Mouse (Mus musculus) monocyte, adult 5-6 weeks (primary cell): ENCODE results near the gene Adamtsl5. TPM values are rescaled to one million over a fixed set of nuclear protein-coding genes. Genes with fewer than 3 reads are reported as not detected.
"Not testable (repeated sequence)": the region's sequence is repeated elsewhere in the genome, so short reads cannot be mapped to it uniquely, and the experiment has no call there.

ENCODE experiments used
- ATAC-seq: fragments of 153-309, 156-312 bp; replicated peaks from 2 replicates; pipeline ENCODE4 v1.8.0; 2017; ENCODE audit warnings: mild to moderate bottlenecking; ENCODE audit not compliant: low TSS enrichment, insufficient number of reproducible peaks, severe bottlenecking, poor library complexity, low FRiP score
- total RNA-seq: library from RNA; stranded (forward); fragments of 200-1000, 200-491, 200-594 nt; gene quantifications from 3 replicates; pipeline ENCODE4 v1.2.3, GENCODE M21; 2017

Gene Adamtsl5
- total RNA-seq, 1 experiment from 2014 or later, result not detected

DNA sequence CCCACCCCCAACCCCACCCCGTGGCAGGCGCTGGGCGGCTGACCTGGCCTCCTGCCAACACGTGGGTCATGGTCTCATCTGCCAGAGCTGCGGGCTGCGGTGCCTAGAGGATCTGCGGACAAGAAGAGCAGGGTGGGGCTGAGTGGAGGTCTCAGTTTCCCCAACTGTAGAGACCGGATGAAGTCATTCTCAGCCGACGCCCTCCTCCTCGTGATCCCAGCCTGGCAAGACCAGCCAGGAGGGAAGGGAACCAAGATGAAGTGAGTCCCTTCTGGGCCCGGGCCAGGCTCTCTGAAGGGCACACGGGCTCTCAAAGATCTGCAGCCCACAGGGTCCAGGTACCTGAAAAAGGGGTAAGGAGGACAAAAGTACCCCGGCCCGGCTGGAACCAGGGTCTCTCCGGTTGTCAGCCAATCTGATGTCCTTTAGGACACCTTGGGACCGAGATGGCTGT, 671 bp downstream of the Adamtsl5 start:
- no peak for ATAC-seq

DNA sequence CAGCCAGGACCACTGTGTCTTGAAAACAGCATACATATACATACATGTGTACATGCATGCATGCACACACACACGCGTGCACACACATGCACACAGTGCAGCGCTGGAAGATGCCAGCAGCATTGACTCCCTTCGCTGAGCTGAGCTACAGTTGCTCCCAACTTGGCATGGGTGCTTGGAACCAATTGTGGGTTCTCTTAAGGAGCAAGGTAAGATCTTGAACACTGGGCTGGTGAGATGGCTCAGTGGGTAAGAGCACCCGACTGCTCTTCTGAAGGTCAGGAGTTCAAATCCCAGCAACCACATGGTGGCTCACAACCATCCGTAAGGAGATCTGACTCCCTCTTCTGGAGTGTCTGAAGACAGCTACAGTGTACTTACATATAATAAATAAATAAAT, 2.3 kb downstream of the Adamtsl5 start:
- not testable (repeated sequence) for ATAC-seq

DNA sequence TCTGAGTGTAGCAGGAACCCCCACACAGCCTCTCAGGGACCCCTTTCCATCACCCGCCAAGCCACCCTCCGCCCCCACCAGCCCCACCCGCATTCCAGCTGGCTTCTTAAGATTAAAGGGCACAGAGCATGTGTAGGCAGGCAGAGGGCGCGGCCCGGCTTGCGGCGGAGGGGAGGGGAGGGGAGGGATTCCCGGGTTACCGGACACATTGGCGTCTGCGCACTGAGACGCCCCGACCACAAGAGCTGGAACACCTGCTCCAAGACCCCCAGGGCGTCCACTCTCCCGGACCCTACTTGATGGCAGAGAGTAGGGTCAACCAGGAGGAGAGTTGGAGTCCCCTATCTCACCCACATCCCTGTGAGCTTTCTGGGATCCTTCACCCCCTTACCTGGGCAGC, 3.1 kb downstream of the Adamtsl5 start:
- no peak for ATAC-seq

DNA sequence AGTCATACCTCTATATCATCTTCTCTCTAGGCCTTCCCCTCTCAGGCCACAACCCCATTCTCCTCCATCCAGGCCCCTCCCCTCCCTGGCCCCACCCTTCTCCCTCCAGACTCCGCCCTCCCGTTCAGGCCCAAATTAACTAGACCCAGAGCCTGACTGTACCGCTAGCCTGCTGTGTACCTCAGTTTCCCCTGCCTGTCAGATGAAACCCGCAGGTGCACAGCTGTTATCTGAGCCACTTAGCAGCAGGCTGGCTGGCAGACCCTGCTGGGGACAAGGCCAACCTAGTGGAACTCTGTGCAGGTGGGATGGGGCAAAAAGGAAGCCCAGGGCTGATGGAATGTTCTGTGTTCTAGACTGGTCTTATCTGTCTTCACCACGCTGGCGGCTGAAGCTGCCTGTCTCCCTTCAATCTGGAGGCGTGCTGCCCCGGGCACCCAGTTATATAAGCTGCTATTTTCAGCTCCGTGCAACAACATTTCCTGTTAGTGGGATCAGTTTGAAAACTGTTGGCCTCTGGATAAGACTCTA, 4.0 kb downstream of the Adamtsl5 start:
- no peak for ATAC-seq

DNA sequence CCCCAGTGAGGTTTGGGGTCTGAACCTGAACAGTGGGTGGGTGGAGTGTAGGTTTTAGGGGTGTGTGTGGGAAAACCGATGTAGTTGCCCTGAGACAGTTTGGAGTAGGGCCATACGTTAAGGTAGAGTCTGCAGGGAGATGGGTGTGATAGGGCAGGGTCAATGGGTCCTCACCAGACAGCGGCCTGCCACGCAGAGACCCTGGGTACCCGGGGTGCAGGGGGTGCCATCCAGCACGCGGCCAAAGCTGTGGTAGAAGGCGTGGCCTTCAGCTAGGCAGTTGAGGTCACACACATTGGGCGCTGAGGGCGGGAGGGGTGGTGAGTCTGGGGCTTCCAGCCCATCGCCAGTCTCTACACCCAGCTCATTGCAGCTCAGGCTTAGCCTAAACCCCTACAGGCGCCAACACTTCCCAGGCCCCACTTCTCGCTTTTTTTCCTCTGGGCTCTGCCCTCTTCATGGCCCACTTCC, 4.8 kb downstream of the Adamtsl5 start:
- no peak for ATAC-seq

DNA sequence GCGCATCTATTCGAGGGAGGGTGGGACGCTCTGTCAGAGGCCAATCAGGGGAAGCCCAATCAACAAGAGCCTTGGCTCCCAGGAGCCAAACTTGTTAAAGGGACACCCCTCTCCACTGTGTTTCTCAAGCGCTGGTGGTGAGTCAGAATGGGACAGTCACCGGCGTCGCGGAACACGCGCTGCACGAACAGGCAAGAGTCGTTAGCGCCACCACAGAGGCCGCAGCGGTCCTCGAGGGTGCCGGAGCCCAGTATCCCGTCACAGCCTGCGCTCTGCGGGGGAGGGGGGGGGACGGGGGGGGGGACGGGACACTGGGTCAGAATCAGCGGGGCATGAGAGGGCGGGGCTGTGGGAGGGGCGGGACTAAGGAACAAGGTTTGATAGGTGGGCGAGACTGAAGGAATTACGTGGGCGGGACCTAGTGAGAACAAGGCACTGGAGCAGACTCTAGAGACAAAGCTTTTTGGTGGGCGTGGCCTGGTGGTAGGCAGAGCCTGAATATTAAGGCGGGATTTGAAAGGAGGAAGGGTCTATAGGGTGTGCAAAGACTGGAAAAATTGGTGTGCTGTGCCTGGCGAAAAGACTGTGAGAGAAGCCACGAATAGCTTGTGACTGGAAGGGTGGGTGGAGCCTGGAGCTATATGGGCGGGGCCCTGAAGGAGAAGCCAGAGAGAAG, 5.3 kb downstream of the Adamtsl5 start:
- peak; percentile 47 for ATAC-seq

DNA sequence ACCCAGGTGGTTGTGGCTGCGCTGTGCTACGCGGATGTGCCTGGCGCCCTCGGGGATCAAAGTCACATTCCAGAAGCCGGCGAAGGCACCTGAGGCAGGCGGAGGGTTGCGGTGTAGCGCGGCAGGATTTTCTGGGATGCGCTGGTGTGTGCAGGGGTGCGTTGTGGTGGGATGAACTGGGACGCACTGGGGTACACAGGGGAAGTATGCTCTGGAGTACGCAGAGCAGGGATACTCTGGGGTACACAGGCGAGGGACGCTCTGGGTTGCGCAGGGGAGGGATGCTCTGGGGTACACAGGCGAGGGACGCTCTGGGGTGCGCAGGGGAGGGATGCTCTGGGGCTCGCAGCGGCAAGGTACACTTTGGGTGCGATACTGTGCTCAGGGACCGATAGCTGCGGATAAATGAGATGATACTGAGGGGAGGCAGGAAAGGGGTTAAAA, 5.9 kb downstream of the Adamtsl5 start:
- ATAC-seq, result no peak

DNA sequence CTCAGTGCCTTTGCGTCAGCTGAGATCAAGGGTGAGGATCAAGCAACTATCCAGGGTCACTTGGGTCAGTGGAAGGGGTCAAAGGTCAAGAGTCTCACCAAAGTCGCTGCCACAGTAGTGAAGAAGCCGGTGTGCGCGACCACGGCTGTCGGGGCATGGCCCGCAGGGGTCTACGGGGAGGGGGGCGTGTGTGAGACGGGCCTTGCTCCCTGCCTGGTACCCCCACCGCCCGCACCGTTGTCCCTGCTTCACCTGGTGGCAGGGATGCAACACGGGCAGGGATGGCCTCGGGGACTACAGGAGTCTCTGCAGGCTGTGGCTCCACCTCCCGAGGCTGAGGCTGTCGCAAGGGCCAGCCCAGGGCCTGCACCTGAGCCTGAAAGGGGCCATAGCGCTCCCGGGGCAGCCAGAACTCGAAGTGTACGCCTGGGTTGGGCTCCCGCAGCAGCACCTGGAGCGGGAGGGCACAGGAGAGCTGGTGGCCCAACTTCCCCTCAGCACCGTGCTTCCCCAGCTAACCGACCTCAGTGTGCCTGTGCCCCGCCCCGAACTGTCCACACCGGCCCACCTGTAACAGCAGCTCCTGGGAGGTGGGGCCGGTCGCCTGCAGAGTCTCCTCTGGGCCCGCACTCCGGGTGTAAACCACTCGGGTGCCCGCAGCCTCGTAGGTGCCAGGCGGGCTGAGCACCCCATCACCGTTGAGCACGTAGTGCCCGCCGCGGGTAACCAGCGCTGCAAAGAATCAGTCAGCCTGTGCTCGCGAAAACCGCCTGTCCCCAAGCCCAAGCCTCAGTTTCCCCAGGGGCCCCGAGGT, 6.5 kb downstream of the Adamtsl5 start:
- no peak for ATAC-seq

DNA sequence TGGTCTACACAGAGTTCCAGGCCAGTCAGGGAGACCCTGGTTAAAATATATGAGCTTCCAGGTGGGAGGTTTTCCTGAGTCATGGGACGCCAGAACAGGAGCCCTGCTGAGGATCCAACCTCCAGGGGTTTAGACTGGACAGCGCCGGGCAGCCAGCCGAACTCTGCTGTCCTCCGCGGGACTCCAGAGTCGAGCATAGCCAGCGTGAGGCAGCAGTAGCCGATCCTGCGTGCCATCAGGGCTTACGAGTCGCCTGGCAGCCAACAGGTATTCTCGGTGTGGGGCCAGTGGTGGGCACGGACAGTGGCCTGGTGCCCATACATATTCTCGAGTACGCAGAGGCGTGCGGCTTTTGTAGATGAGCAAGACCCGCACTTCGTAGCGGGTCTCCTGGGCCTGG, 7.2 kb downstream of the Adamtsl5 start:
- ATAC-seq, result no peak

DNA sequence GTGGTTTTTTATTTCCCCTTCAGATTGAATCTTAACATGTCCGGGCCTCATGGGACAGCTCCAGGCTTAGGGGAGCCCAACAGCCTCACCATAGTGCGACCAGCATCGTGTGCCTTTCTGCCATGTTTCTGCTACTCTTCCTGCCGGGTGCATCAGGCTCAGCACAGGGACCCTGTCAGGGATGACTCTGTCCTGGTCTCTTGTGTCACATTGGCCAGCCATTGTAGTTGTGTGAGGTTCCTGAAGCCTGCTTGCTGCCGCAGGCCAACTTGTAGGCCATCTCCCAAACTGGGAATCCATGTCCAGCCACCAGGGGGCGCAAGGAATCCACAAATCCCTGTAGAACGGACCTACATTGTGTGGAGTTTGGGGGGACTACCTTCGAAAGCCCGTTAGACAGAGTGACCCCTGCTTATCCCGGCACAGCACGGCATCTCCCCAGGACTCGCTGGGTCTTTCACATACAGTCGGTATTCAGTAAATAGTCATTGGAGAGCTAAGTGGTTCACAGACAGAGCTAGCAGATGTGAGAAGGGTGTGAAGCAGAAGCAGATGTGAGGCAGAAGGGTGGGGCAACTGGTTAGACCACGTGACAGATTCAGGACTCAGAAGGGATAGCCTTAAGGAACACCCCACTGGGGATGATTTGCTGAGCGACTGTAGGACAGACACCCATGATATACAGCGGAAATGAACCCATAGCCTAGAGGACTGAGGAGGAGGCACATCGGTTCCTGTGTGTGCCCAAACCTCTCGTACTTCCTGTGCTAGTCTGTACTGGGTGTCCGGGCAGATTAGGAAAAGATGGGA, 8.1 kb downstream of the Adamtsl5 start:
- ATAC-seq, result peak; percentile 57

DNA sequence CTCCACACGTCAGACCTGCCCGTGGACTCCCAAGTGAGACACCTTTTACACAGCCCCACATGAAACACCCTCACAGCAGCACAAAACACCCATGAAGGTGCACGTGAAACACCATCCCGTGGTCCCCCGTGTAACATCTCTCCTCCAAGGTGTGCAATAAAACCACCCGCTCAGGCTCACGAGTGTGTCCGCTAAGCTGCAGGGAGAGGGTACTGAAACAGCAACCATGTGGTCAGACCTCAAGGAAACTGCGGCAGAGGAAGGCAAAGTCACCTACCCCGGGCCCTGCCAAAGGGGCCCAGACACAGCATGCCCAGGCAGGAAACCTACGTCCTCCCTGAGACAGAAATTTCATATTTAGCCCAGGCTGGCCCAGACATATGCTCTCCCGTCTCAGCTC, 11.9 kb downstream of the Adamtsl5 start:
- ATAC-seq, result no peak

DNA sequence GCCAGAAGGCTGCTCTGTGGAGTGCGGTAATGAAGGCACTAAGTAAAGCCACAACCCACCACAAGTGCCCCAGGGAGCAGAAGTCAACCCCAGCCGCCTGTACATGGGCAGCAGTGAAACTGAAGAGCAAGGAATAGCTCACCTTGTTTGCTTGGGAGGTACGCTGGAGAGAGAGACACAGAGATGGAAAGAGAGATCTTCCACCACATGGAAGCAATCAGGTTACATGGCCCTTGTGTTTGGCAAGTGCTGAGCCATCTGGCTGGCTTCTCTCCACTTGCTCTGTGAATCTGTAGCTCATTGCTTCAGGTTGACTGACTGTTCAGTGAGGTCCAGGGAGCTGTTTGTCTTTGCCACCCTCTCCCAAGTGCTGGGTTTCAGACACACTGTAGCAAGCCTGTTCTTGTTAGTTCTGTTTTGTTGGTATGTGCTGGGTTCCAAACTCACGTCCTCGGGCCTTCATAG, 15.7 kb downstream of the Adamtsl5 start:
- ATAC-seq, result no peak

DNA sequence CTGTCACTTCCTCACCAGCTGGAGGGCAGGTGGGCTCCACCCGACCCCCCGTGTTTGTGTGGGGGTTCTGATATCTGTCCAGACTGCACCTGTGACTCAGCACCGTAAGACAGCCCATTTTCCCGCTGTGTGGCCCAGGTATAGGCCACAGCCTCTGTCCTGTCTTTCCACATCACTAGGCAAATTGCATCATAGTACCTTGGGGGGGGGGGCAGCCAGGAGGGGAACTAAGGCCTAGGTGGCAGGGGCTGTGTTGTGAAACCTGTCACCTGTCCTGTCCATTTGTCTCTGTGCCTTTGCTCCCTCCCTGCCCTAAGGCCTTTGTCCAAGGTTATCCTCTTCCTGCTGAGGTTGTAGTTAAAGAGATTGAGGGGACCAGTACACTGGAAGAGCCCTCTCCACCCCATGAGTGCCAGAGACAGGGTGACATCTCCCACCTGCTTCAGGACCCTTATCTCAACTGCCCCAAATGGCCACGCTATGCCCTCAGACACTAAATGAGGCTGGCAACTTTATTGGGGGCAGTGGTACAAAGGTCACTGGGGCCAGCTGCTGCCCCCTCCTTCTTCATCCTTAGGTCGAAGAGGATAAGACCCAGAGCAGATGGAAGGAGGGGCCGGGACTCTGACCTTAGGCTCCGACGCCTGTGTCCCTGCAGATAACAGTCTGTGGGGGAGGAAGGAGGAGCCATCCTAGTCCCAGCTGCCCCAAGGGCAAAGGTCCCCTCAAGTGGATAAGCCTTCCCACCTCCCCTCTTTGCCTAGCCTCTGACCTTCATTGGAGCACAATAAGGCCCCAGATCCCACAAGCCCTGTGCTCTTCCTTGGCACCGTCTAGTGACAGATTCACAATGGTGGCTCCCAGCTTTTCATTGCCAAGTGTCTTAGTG, 16.3 kb downstream of the Adamtsl5 start:
- ATAC-seq, result no peak

DNA sequence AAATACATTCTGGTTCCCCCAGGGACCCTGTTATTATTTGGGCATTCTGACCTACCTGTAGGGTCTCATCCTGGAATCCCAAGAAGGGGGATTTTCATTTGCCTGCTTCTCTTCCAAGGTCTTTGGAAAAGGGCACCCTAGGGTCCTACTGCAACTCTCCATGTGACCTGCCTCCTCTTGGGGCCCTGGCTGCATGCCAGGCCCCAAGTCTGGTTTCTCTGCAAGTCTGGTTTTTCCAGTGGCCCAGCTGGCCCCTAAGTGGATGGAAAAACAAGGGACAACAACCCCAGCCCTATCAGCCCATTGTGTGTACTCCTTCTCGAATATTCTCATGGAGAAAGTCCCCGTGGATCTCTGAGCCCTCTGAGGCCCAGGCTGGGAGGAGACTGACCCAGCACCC, 17.3 kb downstream of the Adamtsl5 start:
- ATAC-seq, result no peak

DNA sequence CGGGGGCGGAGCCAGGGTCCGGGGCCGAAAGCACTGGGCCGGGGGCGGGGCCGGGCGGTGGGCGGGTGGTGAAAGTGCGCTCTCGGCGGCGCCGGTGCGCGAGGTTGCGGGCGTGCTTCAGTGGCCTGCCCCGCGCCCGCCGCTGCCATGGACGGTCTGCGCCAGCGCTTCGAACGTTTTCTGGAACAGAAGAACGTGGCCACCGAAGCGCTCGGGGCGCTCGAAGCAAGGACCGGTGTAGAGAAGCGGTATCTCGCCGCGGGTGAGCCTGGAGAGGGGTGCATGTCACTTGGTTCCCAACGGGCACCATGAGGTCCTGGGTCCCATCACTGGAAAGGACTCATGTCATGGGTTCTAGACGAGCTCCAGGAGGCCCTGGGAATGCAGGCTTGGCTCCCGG, 18.1 kb downstream of the Adamtsl5 start:
- ATAC-seq, result no peak

DNA sequence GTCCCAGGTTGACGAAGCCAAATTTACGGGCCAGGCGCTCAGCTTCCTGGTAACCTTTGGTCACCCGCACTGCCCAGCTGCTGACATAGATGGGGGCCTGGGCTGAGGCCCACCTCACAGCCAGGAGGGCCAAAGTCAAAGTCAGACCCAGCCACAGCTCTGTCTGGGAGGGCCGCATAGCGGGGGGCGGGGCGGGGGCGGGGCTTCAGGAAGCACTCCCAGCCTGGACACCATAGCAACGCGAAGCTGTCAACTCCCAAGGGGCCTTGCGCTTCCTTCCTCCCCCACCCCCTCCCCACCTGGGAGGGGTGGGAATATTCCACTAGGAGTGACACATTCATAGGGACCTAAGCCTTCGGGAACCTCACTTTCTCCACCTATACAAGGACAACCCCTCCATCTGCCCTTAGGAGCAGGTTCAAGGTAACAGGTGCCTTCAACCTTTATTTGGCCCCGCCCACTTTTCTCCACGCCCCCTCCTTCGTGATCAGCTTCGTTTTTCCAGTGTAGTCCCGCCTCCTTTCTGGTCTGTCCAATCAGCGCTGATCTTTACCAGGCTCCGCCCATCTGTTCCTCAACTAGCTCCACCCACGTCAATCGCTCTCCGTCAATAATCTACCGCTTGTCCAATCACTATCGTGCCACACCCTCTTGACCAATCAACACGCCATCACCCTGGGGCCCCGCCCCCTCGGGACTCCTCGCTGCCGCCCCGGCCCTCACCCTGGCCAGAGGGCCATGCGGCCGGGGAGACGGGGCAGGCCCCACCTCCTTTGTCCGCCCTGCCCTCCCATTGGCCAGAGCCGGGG, 18.7 kb downstream of the Adamtsl5 start, which contains the start of the genes Pcsk4 and Reep6:
Pcsk4 (minus strand) TSS at position 226 of the 809 bp plus-strand sequence.
Reep6 (plus strand) TSS at position 681 of the 809 bp plus-strand sequence.
- ATAC-seq, result peak; percentile 90

DNA sequence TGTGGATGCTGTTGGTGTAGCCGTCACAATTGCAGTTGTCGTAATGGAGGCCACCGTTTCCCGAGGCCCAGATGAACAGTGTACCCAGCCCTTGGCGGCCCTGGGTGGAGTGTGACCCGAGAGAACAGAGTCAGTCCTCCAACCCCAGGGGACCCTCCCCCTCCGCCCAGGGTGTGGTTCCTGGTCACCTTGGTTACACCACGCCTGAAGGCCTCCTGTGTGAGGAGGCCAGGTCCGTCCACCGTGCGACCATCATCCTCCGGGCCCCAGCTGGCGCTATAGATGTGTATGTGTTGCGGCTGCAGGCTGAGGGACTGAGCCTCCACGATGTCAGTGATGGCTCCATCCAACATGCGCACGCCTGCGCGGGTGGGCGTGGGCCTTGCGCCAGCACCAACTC, 23.2 kb downstream of the Adamtsl5 start:
- no peak for ATAC-seq
